Mouse (Mus musculus) ES-Bruce4 (cell line): ENCODE measurements around the gene Myct1. TPM values are rescaled to one million over a fixed set of nuclear protein-coding genes. Genes with fewer than 3 reads are reported as not detected.

Source experiments
- H3K27ac ChIP-seq: 2 replicates; pipeline ENCODE4 v1.5.1; 2012; ENCODE audit warnings: low read length, inconsistent platforms; ENCODE audit not compliant: insufficient read depth
- H3K27me3 ChIP-seq: 2 replicates; pipeline ENCODE4 v1.6.1; 2012; ENCODE audit warnings: mild to moderate bottlenecking, low read length, inconsistent platforms; ENCODE audit not compliant: control insufficient read depth, poor library complexity, insufficient read depth, severe bottlenecking
- H3K36me3 ChIP-seq: 2 replicates; pipeline ENCODE4 v1.6.1; 2012; ENCODE audit warnings: inconsistent platforms, mild to moderate bottlenecking, low read length, moderate library complexity; ENCODE audit not compliant: control insufficient read depth, poor library complexity, insufficient read depth, severe bottlenecking
- H3K4me1 ChIP-seq: one replicate; pipeline ENCODE4 v1.8.1; 2011; ENCODE audit warnings: low read length; ENCODE audit not compliant: control insufficient read depth, insufficient read depth
- H3K4me3 ChIP-seq: 2 replicates; pipeline ENCODE4 v1.5.1; 2011; ENCODE audit warnings: low read depth, mild to moderate bottlenecking, low read length
- H3K9ac ChIP-seq: 2 replicates; pipeline ENCODE4 v1.6.1; 2012; ENCODE audit warnings: low read depth, mild to moderate bottlenecking, inconsistent platforms; ENCODE audit not compliant: poor library complexity, severe bottlenecking
- H3K9me3 ChIP-seq: replicated peaks from 2 replicates; pipeline ENCODE4 v1.6.1; 2012; ENCODE audit warnings: mild to moderate bottlenecking, low read length, inconsistent platforms; ENCODE audit not compliant: control insufficient read depth, poor library complexity, insufficient read depth, severe bottlenecking
- CTCF ChIP-seq: IDR thresholded peaks from one replicate; pipeline ENCODE4 v1.8.1; 2011; ENCODE audit warnings: low read depth, low read length
- EP300 ChIP-seq: IDR thresholded peaks from 2 replicates; pipeline ENCODE4 v1.6.1; 2011; ENCODE audit warnings: low read depth, low read length; ENCODE audit not compliant: insufficient read depth
- POLR2A ChIP-seq: IDR thresholded peaks from one replicate; pipeline ENCODE4 v1.8.1; 2011; ENCODE audit warnings: low read length; ENCODE audit not compliant: insufficient read depth
- polyA plus RNA-seq: library from polyadenylated mRNA; stranded (reverse); fragments of >200 nt; gene quantifications from 2 replicates; pipeline ENCODE4 v1.2.4, GENCODE M21; 2011; ENCODE audit warnings: low read depth; ENCODE audit not compliant: missing spikeins, insufficient read depth, insufficient read length

Gene Myct1
- polyA plus RNA-seq, 1 experiment, result not detected

- Histone ChIP-seq H3K9me3 (no peaks in the 10 kb centered on the region), H3K36me3 (no peaks in the 10 kb centered on the region), H3K4me1 (no peaks in the 10 kb centered on the region), H3K9ac (no peak overlapping the region), H3K4me3 (no peak overlapping the region), H3K27ac (no peak overlapping the region), H3K27me3 (no peaks in the 10 kb centered on the region)
- no peak for TF ChIP-seq EP300
- TF ChIP-seq CTCF, result no peak
- no peak for TF ChIP-seq POLR2A
These were observed 23.5 kb upstream of the Myct1 start for GRCm38 (mm10) chr10:5570059-5570458.

GRCm38 (mm10) chr10:5571332-5571731 is 22.2 kb upstream of the Myct1 start:
- no peaks in the 10 kb centered on the region for H3K27me3 ChIP-seq

GRCm38 (mm10) chr10:5573328-5573727 is 20.2 kb upstream of the Myct1 start:
- Histone ChIP-seq H3K4me1 (no peaks in the 10 kb centered on the region), H3K4me3 (no peak overlapping the region), H3K9ac (no peak overlapping the region), H3K36me3 (no peaks in the 10 kb centered on the region), H3K27me3 (no peaks in the 10 kb centered on the region), H3K9me3 (no peaks in the 10 kb centered on the region), H3K27ac (no peak overlapping the region)
- TF ChIP-seq POLR2A, result no peak
- peak; percentile 45 for TF ChIP-seq CTCF
- no peak for TF ChIP-seq EP300

More at GRCm38 (mm10) chr10:5571332-5571731, 22.2 kb upstream of the Myct1 start:
- H3K9me3 ChIP-seq, result no peaks in the 10 kb centered on the region
- no peaks in the 10 kb centered on the region for H3K36me3 ChIP-seq
- H3K27ac ChIP-seq, result no peak overlapping the region
- no peak overlapping the region for H3K9ac ChIP-seq
- H3K4me3 ChIP-seq, result no peak overlapping the region
- no peaks in the 10 kb centered on the region for H3K4me1 ChIP-seq
- TF ChIP-seq EP300 (no peak), POLR2A (no peak), CTCF (no peak)

- Histone ChIP-seq H3K27me3 (no peaks in the 10 kb centered on the region; the same call in 1 of the 2 replicates), H3K9me3 (no peaks in the 10 kb centered on the region), H3K27ac (no peak overlapping the region), H3K4me1 (no peaks in the 10 kb centered on the region), H3K36me3 (no peaks in the 10 kb centered on the region), H3K4me3 (no peak overlapping the region), H3K9ac (no peak overlapping the region)
- TF ChIP-seq POLR2A, result no peak
- no peak for TF ChIP-seq CTCF
- no peak for TF ChIP-seq EP300
These were observed 2.5 kb upstream of the Myct1 start for GRCm38 (mm10) chr10:5591061-5591460.

- Histone ChIP-seq H3K4me1 (no peaks in the 10 kb centered on the region), H3K9ac (no peak overlapping the region), H3K9me3 (no peaks in the 10 kb centered on the region), H3K27ac (no peak overlapping the region), H3K36me3 (no peaks in the 10 kb centered on the region), H3K27me3 (no peaks in the 10 kb centered on the region), H3K4me3 (no peak overlapping the region)
- no peak for TF ChIP-seq POLR2A
- no peak for TF ChIP-seq EP300
- TF ChIP-seq CTCF, result no peak
These were observed 1.6 kb upstream of the Myct1 start for GRCm38 (mm10) chr10:5591996-5592395.

GRCm38 (mm10) chr10:5594457-5594856 is 882 bp downstream of the Myct1 start:
- Histone ChIP-seq H3K9ac (no peak overlapping the region), H3K27me3 (no peaks in the 10 kb centered on the region), H3K27ac (no peak overlapping the region), H3K4me3 (no peak overlapping the region), H3K4me1 (no peaks in the 10 kb centered on the region), H3K36me3 (no peaks in the 10 kb centered on the region), H3K9me3 (no peaks in the 10 kb centered on the region)
- TF ChIP-seq CTCF (no peak), POLR2A (no peak), EP300 (no peak)
